ENCODE assay signal across 8 mouse cellular contexts in the genomic region with DNA sequence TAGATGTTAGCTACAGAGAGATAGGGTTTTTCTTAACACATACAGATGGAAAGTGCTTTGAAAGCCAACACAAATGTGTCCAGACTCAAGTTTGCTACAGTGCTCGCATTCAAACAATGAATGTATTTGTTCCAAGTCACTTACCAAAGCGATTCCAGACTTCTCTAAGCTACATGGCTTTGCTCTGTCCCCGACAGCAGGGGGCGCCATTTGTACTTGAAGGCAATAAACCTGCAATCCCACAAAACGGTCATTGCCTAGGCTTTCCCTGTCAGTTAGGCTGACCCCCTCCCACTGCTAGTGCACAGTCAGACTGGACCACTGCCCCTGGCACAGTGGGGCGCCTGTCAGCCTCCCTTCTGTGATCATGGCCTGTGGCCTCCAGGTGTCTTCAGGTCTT. TPM values are rescaled to one million over a fixed set of nuclear protein-coding genes. Genes with fewer than 3 reads are reported as not detected.
DNase-seq lines count a peak whose midpoint lies in the region; ATAC-seq lines count a peak whose summit lies in the region.

No protein-coding gene starts in this region.

- peak; percentile 55; the same call in 1 of the 2 replicates for ATAC-seq in megakaryocyte progenitor cell, adult 5-6 weeks (replicated peaks; ENCODE audit: poor library complexity)

- peak; percentile 55 to 59 for DNase-seq in adrenal gland, adult 18-20 months (ENCODE audit: low spot score in 2 of 2)
- no peak for DNase-seq in adrenal gland, adult 8-10 months
- peak; percentile 37 to 52 for DNase-seq in left cerebral cortex, adult 18-20 months (ENCODE audit: low spot score in 2 of 2)
- DNase-seq in left cerebral cortex, adult 11 months (ENCODE audit: low spot score): no peak
- DNase-seq in c-Kit-negative CD71-positive TER-119-positive erythroid progenitor cells, embryonic 14.5 days (ENCODE audit: low read depth, low spot score): peak; percentile 22
- DNase-seq in kidney, postnatal 25 days: peak; percentile 71 to 72
- DNase-seq in thymus, postnatal 0 days (ENCODE audit: low spot score): peak; percentile 56

RNA-seq across cellular contexts. Expression of gene Mrps10, which starts 8.7 kb away (rescaled TPM):
- total RNA-seq in adrenal gland, adult 18-20 months (2021): 10 to 100 TPM; 37.1 to 56.2 TPM
- 10 to 100 TPM; 46.1 to 54.7 (median 50.0) TPM for total RNA-seq in adrenal gland, adult 8-10 months (2022)
- total RNA-seq in left cerebral cortex, adult 18-20 months (2021): 10 to 100 TPM; 30.0 to 33.6 TPM
- 71.3 and 89.1 TPM in 2 replicates for total RNA-seq in megakaryocyte progenitor cell, adult 5-6 weeks (2015)
- 53.6 and 69.9 TPM in 2 replicates for total RNA-seq in megakaryocyte progenitor cell, adult 5-6 weeks (2017)
- 69.0 and 70.6 TPM in 2 replicates for polyA plus RNA-seq in thymus, postnatal 0 days (2015; fragmentation: Nextera tagmentation; extraction: Ambion mirVana)

RNA-seq across cellular contexts. Expression of gene Guca1b, which starts 25.2 kb away (rescaled TPM):
- 1 to 10 TPM; 1.2 to 2.9 TPM for total RNA-seq in adrenal gland, adult 18-20 months (2021)
- 1 to 10 TPM; 1.6 to 2.9 (median 2.1) TPM for total RNA-seq in adrenal gland, adult 8-10 months (2022)
- total RNA-seq in left cerebral cortex, adult 18-20 months (2021): 1 to 10 TPM; 1.7 to 2.8 TPM
- total RNA-seq in megakaryocyte progenitor cell, adult 5-6 weeks (2015): 0.32 and 0.86 TPM in 2 replicates
- 0.37 and 0.81 TPM in 2 replicates for total RNA-seq in megakaryocyte progenitor cell, adult 5-6 weeks (2017)
- 0.40 and 0.57 TPM in 2 replicates for polyA plus RNA-seq in thymus, postnatal 0 days (2015; fragmentation: Nextera tagmentation; extraction: Ambion mirVana)

RNA-seq across cellular contexts. Expression of gene Guca1a, which starts 40.4 kb away (rescaled TPM):
- 1 to 10 TPM; 1.9 to 3.1 TPM for total RNA-seq in adrenal gland, adult 18-20 months (2021)
- 1 to 10 TPM; 3.0 to 4.5 (median 3.4) TPM for total RNA-seq in adrenal gland, adult 8-10 months (2022)
- total RNA-seq in left cerebral cortex, adult 18-20 months (2021): under 1 TPM in 1 of 2 experiments, not detected in 1; 0.40 TPM
- total RNA-seq in megakaryocyte progenitor cell, adult 5-6 weeks (2015): 8.2 and 8.7 TPM in 2 replicates
- 0.68 and 2.8 TPM in 2 replicates for total RNA-seq in megakaryocyte progenitor cell, adult 5-6 weeks (2017)
- 0.84 and 1.3 TPM in 2 replicates for polyA plus RNA-seq in thymus, postnatal 0 days (2015; fragmentation: Nextera tagmentation; extraction: Ambion mirVana)

Comparison
In these comparisons a context has a peak if more than half of its experiments do, and no peak if none do; other contexts are left out.
1. DNase-seq: peak in adrenal gland, adult 18-20 months (2 of 2), left cerebral cortex, adult 18-20 months (2 of 2), c-Kit-negative CD71-positive TER-119-positive erythroid progenitor cells, embryonic 14.5 days (single experiment), kidney, postnatal 25 days (2 of 2) and thymus, postnatal 0 days (single experiment); none in adrenal gland, adult 8-10 months (single experiment) and left cerebral cortex, adult 11 months (single experiment).